Mouse (Mus musculus) erythroblast, embryonic 14.5 days (primary cell): ENCODE results near the gene Olfr1202.

ENCODE experiments used
- GATA1 ChIP-seq: IDR thresholded peaks from 2 replicates; pipeline ENCODE4 v1.6.1; 2012; ENCODE audit warnings: low read length, inconsistent platforms, mixed read lengths
- TAL1 ChIP-seq: IDR thresholded peaks from 3 replicates; pipeline ENCODE4 v1.6.1; 2012; ENCODE audit warnings: low read length, inconsistent platforms, mixed read lengths

DNA sequence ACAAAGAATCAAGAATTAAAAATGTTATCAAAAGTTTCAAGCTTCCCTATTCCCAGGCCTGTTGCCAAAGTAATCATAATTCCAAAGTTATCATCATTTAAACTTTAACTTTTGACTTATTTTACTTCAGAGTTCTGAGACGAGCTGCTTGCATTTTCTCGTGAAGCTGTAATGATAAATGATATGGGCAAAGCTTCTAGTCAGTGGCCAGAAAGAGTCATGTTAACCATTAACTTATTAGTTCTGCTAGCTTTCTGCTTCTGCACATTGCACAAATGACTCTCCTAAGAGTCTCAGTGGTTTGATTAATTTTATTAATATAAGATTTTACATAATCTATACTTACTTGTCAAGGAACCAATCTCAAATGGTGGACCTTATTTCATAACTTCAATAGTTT is 24.2 kb downstream of the Olfr1202 start:
- TF ChIP-seq TAL1 = no peak
- TF ChIP-seq GATA1 = no peak
